Mouse (Mus musculus) gastrocnemius, postnatal 14 days (tissue): ENCODE results near the gene Snrnp25. TPM values are rescaled to one million over a fixed set of nuclear protein-coding genes. Genes with fewer than 3 reads are reported as not detected.

Experiments used
- DNase-seq: peaks from one replicate; pipeline ENCODE4 v3.0.0; 2021; ENCODE audit warnings: mixed read lengths
- intact Hi-C: fragments of 180-260 bp; cut with DNase I; formaldehyde crosslinking; loops from one replicate; pipeline ENCODE4 v1.15.1; 2025; ENCODE audit warnings: low total_unique reads
- long read RNA-seq, 2 experiments: library from polyadenylated mRNA; stranded (forward); transcript quantifications; one replicate each; pipeline ENCODE4 v2.0.0; 2021
- total RNA-seq, 2 experiments: library from RNA; stranded (reverse); gene quantifications; 2 replicates each; pipeline ENCODE4 v1.2.3; 2021

Gene Snrnp25
- 1 to 10 TPM; 8.6 to 8.9 TPM for total RNA-seq
- long read RNA-seq, experiment 1, transcript Snrnp25-201 (5 exons, 821 nt) = major isoform, 12 of 13 reads
- long read RNA-seq, experiment 1, partial matches to known transcripts = 0 of 13 reads
- long read RNA-seq, experiment 1, other reads (novel, unspliced or antisense) = 1 of 13 reads
- long read RNA-seq, experiment 2, transcript Snrnp25-201 (5 exons, 821 nt) = major isoform, 6 of 7 reads
- long read RNA-seq, experiment 2, partial matches to known transcripts = 1 of 7 reads
- long read RNA-seq, experiment 2, other reads (novel, unspliced or antisense) = 0 of 7 reads

DNA sequence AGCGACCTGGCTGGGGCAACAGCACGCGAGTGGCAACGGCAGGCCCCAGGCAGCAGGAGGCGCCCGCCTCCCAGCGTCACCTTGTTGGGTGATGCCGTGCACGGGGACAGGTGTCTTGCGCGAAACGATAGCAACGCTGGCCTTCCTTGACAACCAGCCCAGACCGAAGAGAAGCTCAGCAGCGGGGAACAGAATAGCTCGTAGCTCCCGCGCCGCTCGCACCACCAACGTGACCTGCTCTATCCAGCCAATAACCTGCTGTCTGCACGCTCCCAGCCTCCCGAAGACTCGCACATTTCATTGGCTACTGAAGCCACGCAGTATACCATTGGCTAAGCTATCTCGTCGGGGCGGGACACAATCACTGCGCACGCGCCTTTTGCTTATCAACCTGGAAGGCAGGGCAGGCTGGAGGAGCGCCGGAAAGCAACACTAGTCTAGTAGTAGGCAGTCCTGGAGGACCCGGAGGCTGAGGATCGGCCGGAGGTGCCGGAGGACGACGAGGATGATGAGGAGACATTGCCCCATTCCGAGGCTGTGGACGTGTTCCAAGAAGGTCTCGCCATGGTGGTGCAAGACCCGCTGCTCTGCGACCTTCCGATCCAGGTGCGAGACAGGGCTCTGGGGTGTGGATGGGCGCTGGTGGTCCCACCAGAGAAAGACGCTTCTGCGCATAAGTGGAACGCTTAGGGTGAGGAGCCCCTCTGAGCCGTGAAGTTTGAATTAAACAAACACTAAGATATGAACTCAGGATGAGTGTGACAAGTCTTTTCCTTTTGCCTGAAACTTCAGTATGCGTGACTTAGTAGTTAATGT is at the start of gene Snrnp25:
Gene Snrnp25 (plus strand): TSS at position 358 of the 816 bp plus-strand sequence.
- intact Hi-C loops = no loop called here

GRCm38 (mm10) chr11:32156854-32157630 is 48.2 kb upstream of the Snrnp25 start:
- DNase-seq = no peak
- intact Hi-C loops = no loop called here

More for the DNA sequence above, at the start of gene Snrnp25:
- peak; percentile 95 for DNase-seq

- intact Hi-C loops = no loop called here
- no peak for DNase-seq
These were observed 47.2 kb upstream of the Snrnp25 start for GRCm38 (mm10) chr11:32157791-32158594.

GRCm38 (mm10) chr11:32159176-32159575 is 46.0 kb upstream of the Snrnp25 start:
- intact Hi-C loops = no loop called here
- no peak for DNase-seq

GRCm38 (mm10) chr11:32160341-32160740 is 44.9 kb upstream of the Snrnp25 start:
- intact Hi-C loops = loop anchor here (5.0 kb wide), 1 partner anchor 163 kb away; no protein-coding TSS in a partner anchor
- no peak for DNase-seq

GRCm38 (mm10) chr11:32161500-32161899 is 43.7 kb upstream of the Snrnp25 start:
- intact Hi-C loops = loop anchor here (5.0 kb wide), 1 partner anchor 164 kb away; no protein-coding TSS in a partner anchor
- DNase-seq = no peak

- peak; percentile 67 for DNase-seq
These were observed 43.1 kb upstream of the Snrnp25 start for GRCm38 (mm10) chr11:32161922-32162804.

GRCm38 (mm10) chr11:32166683-32167082 is 38.5 kb upstream of the Snrnp25 start:
- no peak for DNase-seq
- intact Hi-C loops = no loop called here

More at GRCm38 (mm10) chr11:32161922-32162804, 43.1 kb upstream of the Snrnp25 start:
- intact Hi-C loops = loop anchor here (5.0 kb wide), 1 partner anchor 165 kb away; no protein-coding TSS in a partner anchor

DNA sequence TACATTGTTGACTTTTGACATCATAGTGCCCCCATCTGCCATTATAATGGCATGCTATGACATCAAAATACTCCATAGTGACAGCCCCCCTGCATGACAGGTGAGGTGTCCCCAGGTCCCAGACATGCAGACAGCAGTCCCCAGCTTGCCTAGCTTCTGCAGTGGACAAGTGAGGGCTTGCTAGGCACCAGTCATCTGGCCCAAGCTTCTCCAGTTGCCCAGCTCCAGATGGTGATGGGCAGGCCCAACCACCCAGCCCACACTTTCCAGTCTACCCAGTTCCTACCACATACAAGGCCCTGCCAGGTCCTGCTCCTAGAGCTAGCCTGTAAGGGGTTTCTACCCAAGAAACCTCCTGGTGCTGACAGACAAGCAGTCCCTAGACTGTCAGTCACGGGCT is 26.7 kb upstream of the Snrnp25 start:
- DNase-seq = no peak
- intact Hi-C loops = no loop called here

GRCm38 (mm10) chr11:32181246-32181645 is 24.0 kb upstream of the Snrnp25 start:
- intact Hi-C loops = loop anchor here (5.0 kb wide), 1 partner anchor 141 kb away; no protein-coding TSS in a partner anchor
- no peak for DNase-seq

GRCm38 (mm10) chr11:32181973-32182868 is 23.0 kb upstream of the Snrnp25 start:
- intact Hi-C loops = loop anchor here (5.0 kb wide), 1 partner anchor 140 kb away; no protein-coding TSS in a partner anchor
- peak; percentile 83 for DNase-seq

- no peak for DNase-seq
- intact Hi-C loops = loop anchor here (5.0 kb wide), 1 partner anchor 138 kb away; no protein-coding TSS in a partner anchor
These were observed 20.7 kb upstream of the Snrnp25 start for GRCm38 (mm10) chr11:32184469-32184868.

DNA sequence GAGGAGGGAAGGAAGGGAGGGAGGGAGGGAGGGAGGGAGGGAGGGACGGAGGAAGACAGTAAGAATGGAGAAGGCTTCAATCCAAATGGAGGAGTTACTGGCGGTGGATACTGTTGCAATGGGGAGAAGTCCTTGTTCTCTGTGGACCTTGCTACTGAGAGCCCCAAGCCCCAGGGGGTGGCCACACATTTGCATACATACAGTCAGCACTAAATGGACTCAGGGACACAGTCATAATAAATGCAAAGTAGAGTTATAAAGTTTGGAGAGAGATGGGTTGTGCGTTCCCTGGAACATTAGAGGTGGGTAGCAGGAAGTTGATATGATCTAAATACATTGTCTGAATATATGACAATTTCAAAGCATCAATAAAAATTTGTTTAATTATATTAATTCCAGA is 19.2 kb upstream of the Snrnp25 start:
- intact Hi-C loops = no loop called here

DNA sequence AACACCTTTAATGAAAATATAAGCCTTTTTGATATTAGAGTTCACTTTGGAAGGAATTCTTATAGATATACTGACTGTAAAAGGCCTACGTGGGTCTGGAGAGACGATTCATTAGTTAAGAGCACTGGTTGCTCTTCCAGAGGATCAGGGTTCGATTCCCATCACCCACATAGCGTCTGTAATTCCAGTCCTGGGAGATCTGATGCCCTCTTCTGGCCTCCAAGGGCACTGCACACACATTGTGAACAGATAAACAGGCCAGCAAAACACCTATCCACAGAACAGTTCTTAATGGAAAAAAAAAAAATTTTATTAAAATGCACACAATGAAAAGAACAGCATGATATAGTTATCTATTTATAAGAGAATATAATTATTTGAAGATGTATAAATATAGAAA is 18.0 kb upstream of the Snrnp25 start:
- intact Hi-C loops = no loop called here
- no peak for DNase-seq

More for the DNA sequence above, 19.2 kb upstream of the Snrnp25 start:
- DNase-seq = no peak

- intact Hi-C loops = no loop called here
- no peak for DNase-seq
These were observed 16.3 kb upstream of the Snrnp25 start for GRCm38 (mm10) chr11:32188881-32189280.

DNA sequence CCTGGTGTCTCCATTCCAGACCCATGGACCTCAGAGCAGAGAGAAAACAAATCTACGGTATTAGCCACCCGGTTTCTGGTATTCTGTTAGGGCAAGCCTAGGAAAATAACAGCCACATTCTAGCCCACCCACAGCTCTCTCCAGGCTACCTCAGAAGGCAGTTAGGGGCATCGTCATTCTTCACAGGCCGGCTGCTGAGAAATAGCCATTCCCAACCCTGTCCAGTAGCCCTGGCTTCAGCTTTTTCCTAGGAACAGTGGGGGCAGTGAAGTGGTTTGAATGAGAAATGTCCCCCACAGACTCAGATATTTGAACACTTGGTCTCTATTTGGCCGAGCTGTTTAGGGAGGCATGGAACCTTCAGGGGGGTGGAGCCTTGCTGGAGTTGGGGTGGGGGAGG is 15.8 kb upstream of the Snrnp25 start:
- DNase-seq = no peak
- intact Hi-C loops = no loop called here

DNA sequence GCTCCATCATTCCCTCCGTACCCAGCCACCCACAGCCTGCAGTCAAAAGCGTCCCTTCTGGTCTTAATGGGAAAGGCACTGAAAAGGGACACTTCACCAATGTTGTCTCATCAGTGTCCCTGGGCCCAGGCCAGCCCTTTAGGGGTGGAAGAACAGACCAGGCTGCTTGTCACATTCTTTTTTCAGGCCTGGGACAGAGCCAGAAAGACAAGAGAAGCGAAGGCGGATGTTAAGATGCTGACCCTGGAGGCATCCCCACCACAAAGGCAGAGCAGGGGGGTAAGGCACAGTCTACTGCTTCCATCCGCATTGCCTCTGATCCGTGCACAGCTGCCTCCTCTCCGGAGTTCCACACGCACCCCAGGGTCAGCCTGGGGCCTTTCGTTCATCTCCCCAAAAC is 15.1 kb upstream of the Snrnp25 start:
- intact Hi-C loops = no loop called here
- DNase-seq = no peak
